Mouse (Mus musculus): ENCODE data around the gene Kat2b.
"Not testable (repeated sequence)": the region's sequence is repeated elsewhere in the genome, so short reads cannot be mapped to it uniquely, and the experiment has no call there.

The Kat2b gene

GRCm38 (mm10) chr17:53566161-53566918 is at the start of gene Kat2b:
TSS of gene Kat2b (plus strand) at chr17:53566861.
- DNase-seq (ENCODE audit: low read depth, low spot score) = peak; percentile 63

- DNase-seq (ENCODE audit: low read depth, low spot score) = no peak
Observed at GRCm38 (mm10) chr17:53519364-53519763, 47.3 kb upstream of the Kat2b start.

GRCm38 (mm10) chr17:53520509-53520908 is 46.2 kb upstream of the Kat2b start:
- DNase-seq (ENCODE audit: low read depth, low spot score) = no peak

- DNase-seq (ENCODE audit: low read depth, low spot score) = no peak
Observed at GRCm38 (mm10) chr17:53528034-53528433, 38.6 kb upstream of the Kat2b start.

GRCm38 (mm10) chr17:53531160-53531559 is 35.5 kb upstream of the Kat2b start:
- peak; percentile 38 for DNase-seq (ENCODE audit: low read depth, low spot score)

GRCm38 (mm10) chr17:53532425-53532824 is 34.2 kb upstream of the Kat2b start:
- no peak for DNase-seq (ENCODE audit: low read depth, low spot score)

GRCm38 (mm10) chr17:53539351-53539750 is 27.3 kb upstream of the Kat2b start, which contains the start of gene Pp2d1:
TSS of gene Pp2d1 (minus strand) at chr17:53539451.
- not testable (repeated sequence) for DNase-seq (ENCODE audit: low read depth, low spot score)

- no peak for DNase-seq (ENCODE audit: low read depth, low spot score)
Observed at GRCm38 (mm10) chr17:53542536-53542935, 24.1 kb upstream of the Kat2b start.

- no peak for DNase-seq (ENCODE audit: low read depth, low spot score)
Observed at GRCm38 (mm10) chr17:53543591-53544324, 22.9 kb upstream of the Kat2b start.

GRCm38 (mm10) chr17:53551306-53552299 is 15.1 kb upstream of the Kat2b start:
- no peak for DNase-seq (ENCODE audit: low read depth, low spot score)

GRCm38 (mm10) chr17:53554088-53554487 is 12.6 kb upstream of the Kat2b start:
- peak; percentile 76 for DNase-seq (ENCODE audit: low read depth, low spot score)

- DNase-seq (ENCODE audit: low read depth, low spot score) = no peak
Observed at GRCm38 (mm10) chr17:53554813-53555212, 11.8 kb upstream of the Kat2b start.

- no peak for DNase-seq (ENCODE audit: low read depth, low spot score)
Observed at GRCm38 (mm10) chr17:53557443-53557842, 9.2 kb upstream of the Kat2b start.

GRCm38 (mm10) chr17:53559646-53560045 is 7.0 kb upstream of the Kat2b start:
- peak; percentile 71 for DNase-seq (ENCODE audit: low read depth, low spot score)

- DNase-seq (ENCODE audit: low read depth, low spot score) = peak; percentile 97
Observed at GRCm38 (mm10) chr17:53561458-53562029, 5.1 kb upstream of the Kat2b start.

GRCm38 (mm10) chr17:53564837-53565236 is 1.8 kb upstream of the Kat2b start:
- no peak for DNase-seq (ENCODE audit: low read depth, low spot score)

GRCm38 (mm10) chr17:53566919-53567345 is 271 bp downstream of the Kat2b start:
- DNase-seq (ENCODE audit: low read depth, low spot score) = peak; percentile 70

GRCm38 (mm10) chr17:53567346-53568101 is 863 bp downstream of the Kat2b start:
- no peak for DNase-seq (ENCODE audit: low read depth, low spot score)

GRCm38 (mm10) chr17:53568118-53568517 is 1.5 kb downstream of the Kat2b start:
- DNase-seq (ENCODE audit: low read depth, low spot score) = peak; percentile 85

- no peak for DNase-seq (ENCODE audit: low read depth, low spot score)
Observed at GRCm38 (mm10) chr17:53568734-53569386, 2.2 kb downstream of the Kat2b start.

Data from ES-CJ7 (cell line).